Mouse (Mus musculus) midbrain, embryonic 11.5 days (tissue): ENCODE data around the gene A930009A15Rik. TPM values are rescaled to one million over a fixed set of nuclear protein-coding genes. Genes with fewer than 3 reads are reported as not detected.

Source experiments
- ATAC-seq: fragments of 200-750 bp; cut with Nextera tagmentation; 2 replicates; pipeline ENCODE4 v1.8.0; 2017; ENCODE audit warnings: moderate TSS enrichment, moderate library complexity; ENCODE audit not compliant: low FRiP score
- DNase-seq: peaks from one replicate; pipeline ENCODE4 v3.0.0; 2015; ENCODE audit warnings: low spot score; ENCODE audit errors: missing footprints
- H3K27ac ChIP-seq: fragments of 300-500 bp; sonication (generic); 2 replicates; pipeline ENCODE4 v1.5.1; 2014; ENCODE audit warnings: low read depth, low read length
- H3K27me3 ChIP-seq: fragments of 300-500 bp; sonication (generic); 2 replicates; pipeline ENCODE4 v1.6.1; 2014; ENCODE audit warnings: mild to moderate bottlenecking, low read length, moderate library complexity, mixed read lengths; ENCODE audit not compliant: control insufficient read depth, insufficient read depth
- H3K36me3 ChIP-seq: fragments of 300-500 bp; sonication (generic); 2 replicates; pipeline ENCODE4 v1.6.1; 2014; ENCODE audit warnings: mild to moderate bottlenecking, low read length, moderate library complexity, mixed read lengths; ENCODE audit not compliant: control insufficient read depth, insufficient read depth
- H3K4me1 ChIP-seq: fragments of 300-500 bp; sonication (generic); 2 replicates; pipeline ENCODE4 v1.6.1; 2014; ENCODE audit warnings: low read length; ENCODE audit not compliant: control insufficient read depth, insufficient read depth
- H3K4me2 ChIP-seq: fragments of 300-500 bp; sonication (generic); 2 replicates; pipeline ENCODE4 v1.6.1; 2014; ENCODE audit warnings: mild to moderate bottlenecking, moderate library complexity
- H3K4me3 ChIP-seq: fragments of 300-500 bp; sonication (generic); 2 replicates; pipeline ENCODE4 v1.5.1; 2014; ENCODE audit warnings: low read depth, low read length
- H3K9ac ChIP-seq: fragments of 300-500 bp; sonication (generic); 2 replicates; pipeline ENCODE4 v1.6.1; 2014; ENCODE audit warnings: low read length
- H3K9me3 ChIP-seq: fragments of 300-500 bp; sonication (generic); 2 replicates; pipeline ENCODE4 v1.6.1; 2016; ENCODE audit warnings: low read length; ENCODE audit not compliant: control insufficient read depth
- WGBS: fragments of 180-500 bp; shearing (Covaris S2); extraction: QIAGEN DNeasy Blood & Tissue Kit; methylation state at CpG from one replicate; pipeline ENCODE4 v1.1.7; 2014; 5-methylcytosine and 5-hydroxymethylcytosine counted together
- polyA plus RNA-seq: library from polyadenylated mRNA; unstranded; fragments of >200 nt; fragmentation: Nextera tagmentation; extraction: Ambion mirVana; gene quantifications from 2 replicates; pipeline ENCODE4 v1.2.1, GENCODE M21; 2014

Gene A930009A15Rik
- polyA plus RNA-seq, 1 experiment from 2014 or later, result 0.31 TPM

GRCm38 (mm10) chr10:115587301-115587969 lies 17.6 kb downstream of the A930009A15Rik start, which contains the start of gene Lgr5:
Lgr5 (minus strand) TSS chr10:115587780.
- ATAC-seq (peak; percentile 86), DNase-seq (peak; percentile 96)
- peaks cover 15% of the 10 kb centered on the region for H3K4me1 ChIP-seq
- no peak within 1 kb of the TSS for H3K27ac ChIP-seq
- H3K4me3 ChIP-seq, result peak within 1 kb of the TSS; percentile 43
- H3K9ac ChIP-seq, result peak within 1 kb of the TSS; percentile 62
- no peaks in the 10 kb centered on the region for H3K36me3 ChIP-seq
- H3K27me3 ChIP-seq, result peaks cover 32% of the 10 kb centered on the region
- 0% methylated on average over 47 of the region's 47 CpGs for WGBS
- peak within 1 kb of the TSS; percentile 98 for H3K4me2 ChIP-seq
- H3K9me3 ChIP-seq, result no peaks in the 10 kb centered on the region

- Histone ChIP-seq H3K9ac (peak overlapping the region; percentile 62), H3K27ac (no peak overlapping the region), H3K27me3 (peaks cover 32% of the 10 kb centered on the region), H3K9me3 (no peaks in the 10 kb centered on the region), H3K4me2 (peak overlapping the region; percentile 98), H3K4me3 (peak overlapping the region; percentile 43), H3K4me1 (peaks cover 15% of the 10 kb centered on the region), H3K36me3 (no peaks in the 10 kb centered on the region)
- peak; percentile 92 for DNase-seq
- WGBS, result 1% methylated on average over 7 of the region's 7 CpGs
- ATAC-seq, result no peak
Measured at GRCm38 (mm10) chr10:115587979-115588378, 18.2 kb downstream of the A930009A15Rik start.

- no peaks in the 10 kb centered on the region for H3K36me3 ChIP-seq
- no peaks in the 10 kb centered on the region for H3K4me1 ChIP-seq
- peaks cover 10% of the 10 kb centered on the region for H3K27me3 ChIP-seq
- H3K9ac ChIP-seq, result no peak overlapping the region
- H3K27ac ChIP-seq, result no peak overlapping the region
- ATAC-seq (0 out of 2 replicates have a peak, but pooled peaks have one; percentile 35), DNase-seq (peak; percentile 82)
- no peak overlapping the region for H3K4me2 ChIP-seq
- no peak overlapping the region for H3K4me3 ChIP-seq
- WGBS, result 59% methylated on average over 11 of the region's 11 CpGs
- H3K9me3 ChIP-seq, result no peaks in the 10 kb centered on the region
Measured at GRCm38 (mm10) chr10:115593221-115593620, 23.4 kb downstream of the A930009A15Rik start.

GRCm38 (mm10) chr10:115593651-115594050 lies 23.9 kb downstream of the A930009A15Rik start:
- Histone ChIP-seq H3K27me3 (peaks cover 6% of the 10 kb centered on the region), H3K4me1 (no peaks in the 10 kb centered on the region), H3K9me3 (no peaks in the 10 kb centered on the region), H3K4me3 (no peak overlapping the region), H3K9ac (no peak overlapping the region), H3K27ac (no peak overlapping the region), H3K4me2 (no peak overlapping the region), H3K36me3 (no peaks in the 10 kb centered on the region)
- 89% methylated on average over 6 of the region's 6 CpGs for WGBS
- DNase-seq (peak; percentile 47), ATAC-seq (no peak)

GRCm38 (mm10) chr10:115595748-115596147 lies 26.0 kb downstream of the A930009A15Rik start:
- WGBS, result 89% methylated on average over 1 of the region's 1 CpGs
- Histone ChIP-seq H3K4me3 (no peak overlapping the region), H3K9me3 (no peaks in the 10 kb centered on the region), H3K36me3 (no peaks in the 10 kb centered on the region), H3K27me3 (no peaks in the 10 kb centered on the region), H3K9ac (no peak overlapping the region), H3K4me2 (no peak overlapping the region), H3K27ac (no peak overlapping the region), H3K4me1 (no peaks in the 10 kb centered on the region)
- ATAC-seq (no peak), DNase-seq (no peak)

GRCm38 (mm10) chr10:115617456-115618287 lies 47.9 kb downstream of the A930009A15Rik start:
- ATAC-seq, result peak; percentile 90
- DNase-seq, result peak; percentile 91
- peak overlapping the region; percentile 21 for H3K4me3 ChIP-seq
- H3K36me3 ChIP-seq, result no peaks in the 10 kb centered on the region
- no peak overlapping the region for H3K27ac ChIP-seq
- 0 out of 2 replicates have a peak, but pooled peaks cover 2% of the 10 kb centered on the region for H3K4me1 ChIP-seq
- H3K9me3 ChIP-seq, result no peaks in the 10 kb centered on the region
- WGBS, result 11% methylated on average over 14 of the region's 15 CpGs
- H3K9ac ChIP-seq, result no peak overlapping the region
- peak overlapping the region; percentile 50 for H3K4me2 ChIP-seq
- H3K27me3 ChIP-seq, result no peaks in the 10 kb centered on the region

- DNase-seq (peak; percentile 88), ATAC-seq (peak; percentile 76)
- Histone ChIP-seq H3K36me3 (no peaks in the 10 kb centered on the region), H3K4me3 (peak overlapping the region; percentile 21), H3K4me2 (peak overlapping the region; percentile 50), H3K9me3 (no peaks in the 10 kb centered on the region), H3K27ac (no peak overlapping the region), H3K27me3 (no peaks in the 10 kb centered on the region), H3K4me1 (0 out of 2 replicates have a peak, but pooled peaks cover 2% of the 10 kb centered on the region), H3K9ac (no peak overlapping the region)
- 17% methylated on average over 15 of the region's 15 CpGs for WGBS
Measured at GRCm38 (mm10) chr10:115618288-115618856, 48.6 kb downstream of the A930009A15Rik start.

- no peak overlapping the region for H3K4me2 ChIP-seq
- H3K4me3 ChIP-seq, result no peak overlapping the region
- WGBS, result 89% methylated on average over 7 of the region's 7 CpGs
- H3K4me1 ChIP-seq, result 0 out of 2 replicates have a peak, but pooled peaks cover 2% of the 10 kb centered on the region
- H3K36me3 ChIP-seq, result no peaks in the 10 kb centered on the region
- no peak overlapping the region for H3K27ac ChIP-seq
- H3K27me3 ChIP-seq, result no peaks in the 10 kb centered on the region
- ATAC-seq (no peak), DNase-seq (no peak)
- no peak overlapping the region for H3K9ac ChIP-seq
- H3K9me3 ChIP-seq, result no peaks in the 10 kb centered on the region
Measured at GRCm38 (mm10) chr10:115623481-115623880, 53.7 kb downstream of the A930009A15Rik start.
